Mouse (Mus musculus) brown adipose tissue, adult 24 weeks (tissue): ENCODE results near the gene Ergic1. TPM values are rescaled to one million over a fixed set of nuclear protein-coding genes. Genes with fewer than 3 reads are reported as not detected.

ENCODE experiments used
- H3K27ac ChIP-seq: fragments of 200-500 bp; replicated peaks from 2 replicates; pipeline ENCODE4 v1.5.1; 2012; ENCODE audit warnings: low read depth, mild to moderate bottlenecking, low read length
- H3K4me1 ChIP-seq: fragments of 200-500 bp; 2 replicates; pipeline ENCODE4 v1.6.1; 2012; ENCODE audit warnings: low read length, mixed read lengths; ENCODE audit not compliant: control insufficient read depth, insufficient read depth, insufficient read length
- H3K4me3 ChIP-seq: fragments of 200-500 bp; 2 replicates; pipeline ENCODE4 v1.5.1; 2012; ENCODE audit warnings: low read depth, mild to moderate bottlenecking, low read length, moderate library complexity; ENCODE audit not compliant: insufficient read depth
- polyA plus RNA-seq: library from polyadenylated mRNA; stranded (reverse); fragments of >200 nt; gene quantifications from 2 replicates; pipeline ENCODE4 v1.2.4, GENCODE M21; 2012; ENCODE audit not compliant: missing spikeins, insufficient read depth, insufficient read length

The Ergic1 gene
- polyA plus RNA-seq, 1 experiment, result 124 TPM

GRCm38 (mm10) chr17:26688795-26689735 lies 127.8 kb downstream of the Ergic1 start:
- H3K4me3 ChIP-seq, result no peak overlapping the region
- H3K4me1 ChIP-seq, result peaks cover 18% of the 10 kb centered on the region
- H3K27ac ChIP-seq, result peak overlapping the region; percentile 21

- Histone ChIP-seq H3K4me3 (no peak overlapping the region), H3K27ac (peak overlapping the region; percentile 21), H3K4me1 (peaks cover 18% of the 10 kb centered on the region)
Measured at GRCm38 (mm10) chr17:26689810-26690209, 128.5 kb downstream of the Ergic1 start.

GRCm38 (mm10) chr17:26690236-26690635 lies 128.9 kb downstream of the Ergic1 start:
- peak overlapping the region; percentile 12 for H3K27ac ChIP-seq
- peaks cover 18% of the 10 kb centered on the region for H3K4me1 ChIP-seq

GRCm38 (mm10) chr17:26691110-26691509 lies 129.8 kb downstream of the Ergic1 start:
- no peak overlapping the region for H3K4me3 ChIP-seq
- peaks cover 18% of the 10 kb centered on the region for H3K4me1 ChIP-seq
- H3K27ac ChIP-seq, result no peak overlapping the region

More at GRCm38 (mm10) chr17:26690236-26690635, 128.9 kb downstream of the Ergic1 start:
- no peak overlapping the region for H3K4me3 ChIP-seq

GRCm38 (mm10) chr17:26693424-26693823 lies 132.1 kb downstream of the Ergic1 start:
- no peak overlapping the region for H3K4me3 ChIP-seq
- peaks cover 16% of the 10 kb centered on the region for H3K4me1 ChIP-seq
- H3K27ac ChIP-seq, result peak overlapping the region; percentile 54; the same call in 1 of the 2 replicates

GRCm38 (mm10) chr17:26694171-26694570 lies 132.9 kb downstream of the Ergic1 start:
- H3K27ac ChIP-seq, result 0 out of 2 replicates have a peak overlapping the region, but pooled peaks have one; percentile 3
- peaks cover 15% of the 10 kb centered on the region for H3K4me1 ChIP-seq
- no peak overlapping the region for H3K4me3 ChIP-seq

- no peak overlapping the region for H3K27ac ChIP-seq
- no peak overlapping the region for H3K4me3 ChIP-seq
- peaks cover 12% of the 10 kb centered on the region for H3K4me1 ChIP-seq
Measured at GRCm38 (mm10) chr17:26695193-26695592, 133.9 kb downstream of the Ergic1 start.

- peaks cover under 1% of the 10 kb centered on the region; the same call in 1 of the 2 replicates for H3K4me1 ChIP-seq
- no peak overlapping the region for H3K4me3 ChIP-seq
- no peak overlapping the region for H3K27ac ChIP-seq
Measured at GRCm38 (mm10) chr17:26698846-26699245, 137.6 kb downstream of the Ergic1 start.

GRCm38 (mm10) chr17:26699819-26700616 lies 138.7 kb downstream of the Ergic1 start:
- Histone ChIP-seq H3K4me3 (no peak overlapping the region), H3K4me1 (no peaks in the 10 kb centered on the region), H3K27ac (no peak overlapping the region)

- Histone ChIP-seq H3K4me3 (no peak overlapping the region), H3K27ac (no peak overlapping the region), H3K4me1 (no peaks in the 10 kb centered on the region)
Measured at GRCm38 (mm10) chr17:26701565-26701964, 140.3 kb downstream of the Ergic1 start.

GRCm38 (mm10) chr17:26702621-26703020 lies 141.3 kb downstream of the Ergic1 start:
- Histone ChIP-seq H3K27ac (no peak overlapping the region), H3K4me1 (no peaks in the 10 kb centered on the region), H3K4me3 (no peak overlapping the region)

GRCm38 (mm10) chr17:26703671-26704070 lies 142.4 kb downstream of the Ergic1 start:
- H3K4me1 ChIP-seq, result no peaks in the 10 kb centered on the region
- no peak overlapping the region for H3K4me3 ChIP-seq
- H3K27ac ChIP-seq, result no peak overlapping the region

- no peak overlapping the region for H3K27ac ChIP-seq
- H3K4me1 ChIP-seq, result no peaks in the 10 kb centered on the region
- H3K4me3 ChIP-seq, result no peak overlapping the region
Measured at GRCm38 (mm10) chr17:26705463-26706359, 144.4 kb downstream of the Ergic1 start.
